Mouse (Mus musculus) megakaryocyte, embryonic 14.5 days (primary cell): ENCODE measurements around the gene Pwwp2b. TPM values are rescaled to one million over a fixed set of nuclear protein-coding genes. Genes with fewer than 3 reads are reported as not detected.

Experiments used
- H3K27me3 ChIP-seq: replicated peaks from 2 replicates; pipeline ENCODE3; 2012; ENCODE audit warnings: inconsistent platforms
- H3K36me3 ChIP-seq: replicated peaks from 2 replicates; pipeline ENCODE3; 2012; ENCODE audit warnings: low read length, inconsistent platforms, mixed read lengths
- H3K4me1 ChIP-seq: 2 replicates; pipeline ENCODE4 v1.6.1; 2012; ENCODE audit warnings: inconsistent platforms
- H3K4me3 ChIP-seq: replicated peaks from 2 replicates; pipeline ENCODE3; 2012; ENCODE audit warnings: moderate library complexity, mild to moderate bottlenecking, inconsistent platforms
- H3K9me3 ChIP-seq: 2 replicates; pipeline ENCODE4 v1.6.1; 2012; ENCODE audit warnings: inconsistent platforms
- FLI1 ChIP-seq: IDR thresholded peaks from 2 replicates; pipeline ENCODE4 v1.6.1; 2012; ENCODE audit warnings: low read length, inconsistent platforms, mixed read lengths
- GATA1 ChIP-seq: IDR thresholded peaks from 3 replicates; pipeline ENCODE4 v1.6.1; 2012; ENCODE audit warnings: mixed read lengths, low read length, inconsistent platforms, borderline replicate concordance
- polyA plus RNA-seq: library from polyadenylated mRNA; stranded (reverse); fragments of >175 nt; gene quantifications from 2 replicates; pipeline ENCODE4 v1.2.3, GENCODE M21; 2012; ENCODE audit warnings: low replicate concordance; ENCODE audit not compliant: insufficient read depth

Pwwp2b gene
- polyA plus RNA-seq, 1 experiment, result 11.6 TPM

DNA sequence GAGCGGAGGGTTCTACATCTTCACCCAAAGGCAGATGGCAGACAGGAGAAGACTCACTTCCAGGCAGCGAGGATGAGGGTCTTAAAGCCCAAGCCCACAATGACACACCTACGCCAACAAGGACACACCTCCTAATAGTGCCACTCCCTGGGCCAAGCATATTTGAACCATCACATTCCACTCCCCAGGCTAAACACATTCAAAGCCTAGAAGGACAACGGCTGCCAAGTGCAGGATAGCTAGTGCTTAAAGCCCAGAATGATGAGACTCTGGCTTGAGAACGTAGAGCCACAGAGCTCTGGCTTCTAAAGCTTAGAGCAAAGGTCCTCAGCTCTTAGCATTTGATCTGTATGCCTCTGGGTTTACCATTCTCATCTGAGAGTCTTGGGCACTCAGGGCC lies 45.8 kb downstream of the Pwwp2b start:
- H3K4me3 ChIP-seq, result no peak overlapping the region
- peaks cover 83% of the 10 kb centered on the region for H3K4me1 ChIP-seq
- TF ChIP-seq FLI1 (no peak), GATA1 (no peak)
- peaks cover 4% of the 10 kb centered on the region; the same call in 1 of the 2 replicates for H3K9me3 ChIP-seq
- H3K27me3 ChIP-seq, result no peaks in the 10 kb centered on the region
- H3K36me3 ChIP-seq, result peaks cover 22% of the 10 kb centered on the region

DNA sequence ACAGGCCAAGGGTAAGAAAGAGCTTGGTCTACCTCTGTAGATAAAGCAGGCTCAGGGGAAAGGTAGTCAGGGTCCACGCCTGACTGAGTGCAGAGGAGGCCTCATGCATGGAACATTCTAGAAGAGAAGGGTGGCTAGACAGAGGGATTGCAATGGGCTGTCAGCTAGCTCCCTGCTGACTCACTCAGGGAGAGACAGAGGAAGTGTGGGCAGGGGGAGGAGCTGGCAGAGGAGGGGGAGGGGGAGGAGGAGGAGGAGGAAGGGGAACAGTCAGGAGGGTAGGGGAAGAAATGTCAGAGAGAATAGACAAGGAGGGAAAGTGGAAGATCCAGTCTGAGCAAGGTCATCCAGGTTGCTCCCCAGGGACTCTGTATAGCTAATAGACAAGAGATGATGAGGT lies 47.4 kb downstream of the Pwwp2b start:
- Histone ChIP-seq H3K9me3 (peaks cover 4% of the 10 kb centered on the region; the same call in 1 of the 2 replicates), H3K4me1 (peaks cover 91% of the 10 kb centered on the region), H3K27me3 (no peaks in the 10 kb centered on the region), H3K4me3 (peak overlapping the region; percentile 84), H3K36me3 (peaks cover 19% of the 10 kb centered on the region)
- TF ChIP-seq GATA1 (no peak), FLI1 (no peak)

GRCm38 (mm10) chr7:139296552-139297100 lies 48.3 kb downstream of the Pwwp2b start:
- Histone ChIP-seq H3K36me3 (peaks cover 19% of the 10 kb centered on the region), H3K27me3 (no peaks in the 10 kb centered on the region), H3K9me3 (peaks cover 4% of the 10 kb centered on the region; the same call in 1 of the 2 replicates), H3K4me3 (peak overlapping the region; percentile 84), H3K4me1 (peaks cover 97% of the 10 kb centered on the region)
- TF ChIP-seq FLI1 (no peak), GATA1 (no peak)

DNA sequence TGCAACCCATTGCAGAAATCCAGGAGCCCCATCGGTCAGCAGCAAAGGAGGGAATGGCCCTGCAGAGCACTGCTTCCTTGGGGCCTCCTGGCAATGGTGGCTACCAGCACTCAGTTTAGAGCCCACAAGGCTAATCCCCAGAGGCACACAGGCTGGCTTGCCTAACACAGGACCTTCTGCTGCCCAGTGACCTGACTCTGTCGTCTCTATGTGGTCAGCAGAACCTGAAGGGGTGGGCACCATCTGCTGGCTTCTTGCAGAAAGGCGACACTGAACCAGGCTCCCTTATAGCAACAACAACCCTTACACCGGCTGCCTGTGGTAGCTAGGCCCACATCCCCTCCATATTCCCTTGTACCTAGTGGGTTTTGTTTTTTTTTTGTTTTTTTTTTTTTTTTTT lies 50.2 kb downstream of the Pwwp2b start:
- Histone ChIP-seq H3K4me1 (peaks cover 98% of the 10 kb centered on the region), H3K27me3 (no peaks in the 10 kb centered on the region), H3K9me3 (no peaks in the 10 kb centered on the region), H3K4me3 (no peak overlapping the region), H3K36me3 (peaks cover 4% of the 10 kb centered on the region)
- no peak for TF ChIP-seq FLI1

GRCm38 (mm10) chr7:139299424-139299823 lies 51.1 kb downstream of the Pwwp2b start:
- Histone ChIP-seq H3K4me3 (no peak overlapping the region), H3K9me3 (no peaks in the 10 kb centered on the region), H3K4me1 (peaks cover 98% of the 10 kb centered on the region), H3K27me3 (no peaks in the 10 kb centered on the region), H3K36me3 (no peaks in the 10 kb centered on the region)
- TF ChIP-seq GATA1, result no peak
- TF ChIP-seq FLI1, result no peak

DNA sequence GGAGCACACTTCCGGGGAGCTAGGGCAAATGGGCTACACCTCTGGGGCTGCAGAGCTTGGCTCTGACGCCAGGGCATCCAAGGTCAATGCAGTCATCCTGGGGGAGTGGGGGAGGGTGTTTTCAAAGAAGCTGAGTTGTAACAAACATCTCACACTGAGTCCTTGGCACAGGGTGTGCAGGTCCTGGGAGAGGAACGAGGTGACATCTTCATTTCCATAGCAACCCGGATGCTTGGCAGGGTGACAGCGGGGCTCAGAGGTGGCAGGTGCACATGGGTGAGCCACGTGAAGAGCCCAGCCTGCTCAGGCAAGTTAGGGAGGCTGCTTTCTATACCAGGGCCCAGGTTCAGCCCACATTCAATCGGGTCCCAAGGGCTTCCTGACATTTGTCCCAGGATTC lies 52.1 kb downstream of the Pwwp2b start:
- TF ChIP-seq FLI1 (no peak), GATA1 (no peak)
- H3K4me3 ChIP-seq, result no peak overlapping the region
- H3K9me3 ChIP-seq, result no peaks in the 10 kb centered on the region
- peaks cover 98% of the 10 kb centered on the region for H3K4me1 ChIP-seq
- H3K36me3 ChIP-seq, result no peaks in the 10 kb centered on the region
- H3K27me3 ChIP-seq, result no peaks in the 10 kb centered on the region

- H3K9me3 ChIP-seq, result no peaks in the 10 kb centered on the region
- H3K4me1 ChIP-seq, result peaks cover 96% of the 10 kb centered on the region
- H3K36me3 ChIP-seq, result no peaks in the 10 kb centered on the region
- TF ChIP-seq FLI1 (no peak), GATA1 (no peak)
- no peak overlapping the region for H3K4me3 ChIP-seq
- H3K27me3 ChIP-seq, result no peaks in the 10 kb centered on the region
Observed at GRCm38 (mm10) chr7:139301505-139301904, 53.2 kb downstream of the Pwwp2b start.

GRCm38 (mm10) chr7:139302314-139302713 lies 54.0 kb downstream of the Pwwp2b start:
- Histone ChIP-seq H3K9me3 (no peaks in the 10 kb centered on the region), H3K4me3 (no peak overlapping the region), H3K36me3 (no peaks in the 10 kb centered on the region), H3K27me3 (no peaks in the 10 kb centered on the region), H3K4me1 (peaks cover 95% of the 10 kb centered on the region)
- no peak for TF ChIP-seq FLI1
- no peak for TF ChIP-seq GATA1

GRCm38 (mm10) chr7:139303280-139304011 lies 55.2 kb downstream of the Pwwp2b start:
- no peak for TF ChIP-seq FLI1
- no peak for TF ChIP-seq GATA1
- Histone ChIP-seq H3K27me3 (no peaks in the 10 kb centered on the region), H3K36me3 (no peaks in the 10 kb centered on the region), H3K4me1 (peaks cover 95% of the 10 kb centered on the region), H3K9me3 (no peaks in the 10 kb centered on the region), H3K4me3 (peak overlapping the region; percentile 80)

GRCm38 (mm10) chr7:139304322-139304721 lies 56.0 kb downstream of the Pwwp2b start:
- no peaks in the 10 kb centered on the region for H3K36me3 ChIP-seq
- peak overlapping the region; percentile 62 for H3K4me3 ChIP-seq
- peaks cover 95% of the 10 kb centered on the region for H3K4me1 ChIP-seq
- no peaks in the 10 kb centered on the region for H3K27me3 ChIP-seq
- no peak for TF ChIP-seq GATA1
- TF ChIP-seq FLI1, result no peak
- H3K9me3 ChIP-seq, result no peaks in the 10 kb centered on the region
